Mouse (Mus musculus) cerebellum, adult 2 months (tissue): ENCODE measurements around the gene Copb2.

ENCODE experiments used
- CTCF ChIP-seq: fragments of 200-500 bp; IDR thresholded peaks from 2 replicates; pipeline ENCODE4 v1.5.1; 2011; ENCODE audit warnings: low read depth, mild to moderate bottlenecking, control low read depth, low read length, moderate library complexity, borderline replicate concordance; ENCODE audit not compliant: insufficient read depth
- POLR2A ChIP-seq: fragments of 200-500 bp; IDR thresholded peaks from 2 replicates; pipeline ENCODE4 v1.6.1; 2011; ENCODE audit warnings: low read length, control low read depth, borderline replicate concordance; ENCODE audit not compliant: insufficient read depth

GRCm38 (mm10) chr9:98524786-98525542 is 38.6 kb upstream of the Copb2 start:
- TF ChIP-seq CTCF = no peak
- TF ChIP-seq POLR2A = no peak
